Mouse (Mus musculus): ENCODE measurements around the gene Zmynd10. TPM values are rescaled to one million over a fixed set of nuclear protein-coding genes. Genes with fewer than 3 reads are reported as not detected.
"Not testable (repeated sequence)": the region's sequence is repeated elsewhere in the genome, so short reads cannot be mapped to it uniquely, and the experiment has no call there.

Gene Zmynd10
- polyA plus RNA-seq, 1 experiment from 2014 or later = 1.1 TPM

DNA sequence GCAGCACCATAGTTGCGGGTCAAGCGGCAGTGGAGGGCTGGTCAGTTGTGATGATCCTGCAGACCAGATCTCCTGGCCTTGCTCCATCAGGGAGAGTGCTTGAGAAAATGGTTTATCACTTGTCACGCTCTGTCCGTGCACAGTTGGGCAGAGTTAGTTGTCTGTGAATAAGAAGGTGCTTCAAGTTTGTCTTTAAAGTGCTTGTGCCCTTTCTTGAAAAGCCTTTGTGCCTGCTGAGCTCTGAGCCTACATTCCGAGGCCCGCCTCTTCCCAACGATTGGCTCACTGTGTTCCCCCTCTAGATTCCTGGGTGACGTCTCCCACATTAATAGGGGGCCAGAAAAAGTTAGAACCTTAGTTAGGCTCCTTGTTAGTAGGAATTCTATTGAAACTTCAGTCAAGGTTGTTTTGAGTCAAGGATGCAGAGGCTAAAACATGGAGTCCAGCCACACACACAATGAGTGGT lies 4.8 kb downstream of the Zmynd10 start:
- Histone ChIP-seq H3K36me3 (peaks cover 6% of the 10 kb centered on the region), H3K27me3 (ENCODE audit: low read depth, poor library complexity, severe bottlenecking) (peaks cover 63% of the 10 kb centered on the region)
- DNase-seq (ENCODE audit: low spot score) = no peak

GRCm38 (mm10) chr9:107552690-107553393 lies 5.7 kb downstream of the Zmynd10 start:
- H3K27ac ChIP-seq (replicated peaks) = no peak overlapping the region
- H3K4me1 ChIP-seq = peaks cover 73% of the 10 kb centered on the region
- 81% methylated on average over 5 of the region's 5 CpGs for WGBS
- H3K4me3 ChIP-seq = peak overlapping the region; percentile 88
- H3K27me3 ChIP-seq (ENCODE audit: low read depth, poor library complexity, severe bottlenecking) = peaks cover 58% of the 10 kb centered on the region
- no peak for DNase-seq (ENCODE audit: low spot score)
- H3K9me3 ChIP-seq (replicated peaks) = no peaks in the 10 kb centered on the region
- H3K36me3 ChIP-seq = peaks cover 16% of the 10 kb centered on the region

More for the DNA sequence above, 4.8 kb downstream of the Zmynd10 start:
- WGBS = 3% methylated on average over 8 of the region's 8 CpGs
- H3K4me3 ChIP-seq = peak overlapping the region; percentile 58
- no peaks in the 10 kb centered on the region for H3K9me3 ChIP-seq (replicated peaks)
- H3K27ac ChIP-seq (replicated peaks) = peak overlapping the region; percentile 80
- peaks cover 82% of the 10 kb centered on the region for H3K4me1 ChIP-seq

- 9% methylated on average over 37 of the region's 37 CpGs for WGBS
- Histone ChIP-seq H3K9me3 (replicated peaks) (no peaks in the 10 kb centered on the region), H3K27me3 (ENCODE audit: low read depth, poor library complexity, severe bottlenecking) (peaks cover 50% of the 10 kb centered on the region), H3K36me3 (peaks cover 24% of the 10 kb centered on the region), H3K4me3 (peak overlapping the region; percentile 88), H3K4me1 (peaks cover 69% of the 10 kb centered on the region), H3K27ac (replicated peaks) (peak overlapping the region; percentile 96)
- DNase-seq (ENCODE audit: low spot score) = no peak
Measured at GRCm38 (mm10) chr9:107553541-107554318, 6.6 kb downstream of the Zmynd10 start.

- Histone ChIP-seq H3K27ac (replicated peaks) (peak overlapping the region; percentile 96), H3K4me1 (peaks cover 69% of the 10 kb centered on the region), H3K36me3 (peaks cover 31% of the 10 kb centered on the region), H3K27me3 (ENCODE audit: low read depth, poor library complexity, severe bottlenecking) (peaks cover 43% of the 10 kb centered on the region), H3K4me3 (peak overlapping the region; percentile 88), H3K9me3 (replicated peaks) (no peaks in the 10 kb centered on the region)
- under 1% methylated on average over 53 of the region's 53 CpGs for WGBS
- peak; percentile 98 for DNase-seq (ENCODE audit: low spot score)
Measured at GRCm38 (mm10) chr9:107554319-107554825, 7.3 kb downstream of the Zmynd10 start.

DNA sequence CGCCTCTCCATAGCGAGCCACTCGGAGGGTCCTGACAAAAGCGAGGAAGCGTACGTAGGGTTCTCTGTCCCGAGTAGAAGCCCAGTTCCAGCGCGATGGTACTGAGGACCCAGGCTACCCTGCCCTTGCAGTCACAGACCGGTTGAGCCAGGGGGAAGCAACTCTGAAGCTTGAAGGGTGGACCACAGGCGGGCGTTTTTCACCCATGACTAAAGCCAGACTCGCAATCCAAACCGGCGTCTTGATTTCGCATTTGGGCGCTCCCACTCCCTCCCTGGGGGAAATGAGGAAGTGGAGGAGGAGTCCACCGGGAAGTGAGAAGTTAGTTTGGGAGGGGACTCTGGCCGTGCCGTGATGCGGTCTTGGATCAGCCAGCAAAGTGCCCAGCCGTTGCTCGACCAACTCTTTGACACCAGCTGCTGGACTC lies 7.9 kb downstream of the Zmynd10 start:
- Histone ChIP-seq H3K36me3 (peaks cover 38% of the 10 kb centered on the region), H3K27ac (replicated peaks) (peak overlapping the region; percentile 96), H3K27me3 (ENCODE audit: low read depth, poor library complexity, severe bottlenecking) (peaks cover 36% of the 10 kb centered on the region), H3K9me3 (replicated peaks) (no peaks in the 10 kb centered on the region), H3K4me1 (peaks cover 65% of the 10 kb centered on the region), H3K4me3 (peak overlapping the region; percentile 88)
- DNase-seq (ENCODE audit: low spot score) = no peak
- under 1% methylated on average over 23 of the region's 23 CpGs for WGBS

- WGBS = 56% methylated on average over 2 of the region's 2 CpGs
Measured at GRCm38 (mm10) chr9:107555701-107556100, 8.6 kb downstream of the Zmynd10 start.

DNA sequence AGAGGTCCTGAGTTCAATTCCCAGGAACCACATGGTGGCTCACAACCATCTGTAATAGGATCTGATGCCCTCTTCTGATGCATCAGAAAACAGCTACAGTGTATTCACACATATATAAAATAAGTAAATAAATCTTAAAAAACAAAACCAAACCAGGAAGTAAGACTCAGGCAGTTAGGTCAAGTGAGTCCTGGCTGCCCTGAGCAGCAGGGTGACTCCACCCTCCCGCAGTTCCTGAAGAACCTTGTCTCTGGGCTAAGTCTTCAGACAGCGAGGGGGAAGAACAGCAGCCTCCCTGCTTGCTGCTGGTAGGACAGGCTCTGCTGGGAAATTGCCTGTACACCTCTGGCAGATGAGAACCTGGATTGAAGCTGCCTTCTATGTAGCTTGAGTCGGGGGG lies 9.2 kb downstream of the Zmynd10 start:
- 85% methylated on average over 3 of the region's 3 CpGs for WGBS
- Histone ChIP-seq H3K27ac (replicated peaks) (no peak overlapping the region), H3K9me3 (replicated peaks) (no peaks in the 10 kb centered on the region), H3K4me3 (peak overlapping the region; percentile 88), H3K27me3 (ENCODE audit: low read depth, poor library complexity, severe bottlenecking) (peaks cover 23% of the 10 kb centered on the region), H3K36me3 (peaks cover 51% of the 10 kb centered on the region), H3K4me1 (peaks cover 52% of the 10 kb centered on the region)
- no peak for DNase-seq (ENCODE audit: low spot score)

More at GRCm38 (mm10) chr9:107555701-107556100, 8.6 kb downstream of the Zmynd10 start:
- H3K4me3 ChIP-seq = peak overlapping the region; percentile 88
- H3K9me3 ChIP-seq (replicated peaks) = no peaks in the 10 kb centered on the region
- peaks cover 44% of the 10 kb centered on the region for H3K36me3 ChIP-seq
- peaks cover 59% of the 10 kb centered on the region for H3K4me1 ChIP-seq
- no peak for DNase-seq (ENCODE audit: low spot score)
- peaks cover 30% of the 10 kb centered on the region for H3K27me3 ChIP-seq (ENCODE audit: low read depth, poor library complexity, severe bottlenecking)
- peak overlapping the region; percentile 96 for H3K27ac ChIP-seq (replicated peaks)

DNA sequence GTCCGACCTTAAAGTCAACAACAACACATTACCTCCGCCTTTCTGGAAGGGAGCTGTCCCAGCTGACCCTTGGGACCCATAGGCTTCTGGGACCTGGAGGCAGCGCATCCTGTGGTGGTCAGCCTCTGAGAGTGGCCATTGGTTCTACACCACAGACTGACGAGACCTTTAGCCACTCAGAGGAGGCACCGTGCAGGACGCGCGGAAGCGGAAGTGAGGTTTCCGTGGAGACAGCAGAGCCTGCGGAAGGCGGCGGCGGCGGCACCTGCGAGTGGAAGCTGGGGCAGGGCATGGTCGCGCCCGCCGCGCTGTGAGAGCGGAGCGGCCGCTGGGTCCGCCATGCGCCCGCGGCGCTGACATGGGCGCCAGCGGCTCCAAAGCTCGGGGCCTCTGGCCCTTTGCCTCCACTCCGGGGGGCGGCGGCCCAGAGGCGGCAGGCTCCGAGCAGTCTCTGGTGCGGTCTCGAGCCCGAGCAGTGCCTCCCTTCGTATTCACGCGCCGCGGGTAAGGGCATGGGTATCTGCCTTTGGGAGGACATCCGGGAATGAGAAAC lies 16.0 kb downstream of the Zmynd10 start, which contains the start of gene Tusc2:
Gene Tusc2 (plus strand): TSS at position 227 of the 553 bp plus-strand sequence.
- under 1% methylated on average over 46 of the region's 46 CpGs for WGBS

GRCm38 (mm10) chr9:107565556-107565955 lies 18.5 kb downstream of the Zmynd10 start:
- not testable (repeated sequence) for H3K27ac ChIP-seq (replicated peaks)

More for the DNA sequence above, 16.0 kb downstream of the Zmynd10 start, which contains the start of gene Tusc2:
- H3K27me3 ChIP-seq (ENCODE audit: low read depth, poor library complexity, severe bottlenecking) = no peaks in the 10 kb centered on the region
- peak within 1 kb of the TSS; percentile 95 for H3K4me3 ChIP-seq
- peaks cover 58% of the 10 kb centered on the region for H3K4me1 ChIP-seq
- peak; percentile 95 for DNase-seq (ENCODE audit: low spot score)
- H3K27ac ChIP-seq (replicated peaks) = peak within 1 kb of the TSS; percentile 87
- no peaks in the 10 kb centered on the region for H3K9me3 ChIP-seq (replicated peaks)
- H3K36me3 ChIP-seq = peaks cover 71% of the 10 kb centered on the region

GRCm38 (mm10) chr9:107566041-107566709 lies 19.1 kb downstream of the Zmynd10 start:
- peaks cover 79% of the 10 kb centered on the region for H3K4me1 ChIP-seq
- no peaks in the 10 kb centered on the region for H3K9me3 ChIP-seq (replicated peaks)
- H3K27ac ChIP-seq (replicated peaks) = no peak overlapping the region
- 61% methylated on average over 15 of the region's 15 CpGs for WGBS
- peak; percentile 81 for DNase-seq (ENCODE audit: low spot score)
- H3K36me3 ChIP-seq = peaks cover 52% of the 10 kb centered on the region
- no peaks in the 10 kb centered on the region for H3K27me3 ChIP-seq (ENCODE audit: low read depth, poor library complexity, severe bottlenecking)
- peak overlapping the region; percentile 95; the same call in 1 of the 2 replicates for H3K4me3 ChIP-seq

More at GRCm38 (mm10) chr9:107565556-107565955, 18.5 kb downstream of the Zmynd10 start:
- Histone ChIP-seq H3K36me3 (peaks cover 52% of the 10 kb centered on the region), H3K4me3 (peak overlapping the region; percentile 95; the same call in 1 of the 2 replicates), H3K4me1 (peaks cover 73% of the 10 kb centered on the region)
- WGBS = 52% methylated on average over 5 of the region's 5 CpGs
- H3K27me3 ChIP-seq (ENCODE audit: low read depth, poor library complexity, severe bottlenecking); DNase-seq (ENCODE audit: low spot score); H3K9me3 ChIP-seq (replicated peaks): not testable (repeated sequence)

DNA sequence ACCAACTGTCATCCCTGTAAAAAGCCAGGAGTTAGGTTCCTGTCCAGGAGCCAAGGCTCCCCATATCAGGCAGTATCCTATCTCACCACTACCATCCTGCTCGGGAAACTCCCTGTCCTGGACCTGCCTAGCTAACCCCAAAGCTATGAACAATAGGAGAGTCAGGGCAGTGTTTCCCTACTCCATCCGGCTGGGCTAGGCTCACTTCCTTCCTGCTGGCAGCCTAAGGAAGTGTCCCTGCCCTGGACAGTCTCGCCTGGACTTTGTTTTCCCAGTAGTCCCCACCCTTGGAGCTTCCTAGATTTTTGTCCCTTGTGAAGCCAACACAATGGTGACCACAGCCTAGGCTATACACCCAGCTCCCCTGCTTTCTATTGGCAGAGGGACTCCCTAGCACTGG lies 19.8 kb downstream of the Zmynd10 start:
- H3K27ac ChIP-seq (replicated peaks) = 0 out of 2 replicates have a peak overlapping the region, but pooled peaks have one; percentile 98
- WGBS = 59% methylated on average over 3 of the region's 3 CpGs
- H3K4me1 ChIP-seq = peaks cover 85% of the 10 kb centered on the region
- no peaks in the 10 kb centered on the region for H3K27me3 ChIP-seq (ENCODE audit: low read depth, poor library complexity, severe bottlenecking)
- no peaks in the 10 kb centered on the region for H3K9me3 ChIP-seq (replicated peaks)
- peak overlapping the region; percentile 89; the same call in 1 of the 2 replicates for H3K4me3 ChIP-seq
- DNase-seq (ENCODE audit: low spot score) = no peak
- H3K36me3 ChIP-seq = peaks cover 52% of the 10 kb centered on the region

Measured in midbrain, embryonic 10.5 days (tissue).